Mouse (Mus musculus) brown adipose tissue, adult 24 weeks (tissue): ENCODE results near the gene Krt88. TPM values are rescaled to one million over a fixed set of nuclear protein-coding genes. Genes with fewer than 3 reads are reported as not detected.

Source experiments
- H3K27ac ChIP-seq: fragments of 200-500 bp; replicated peaks from 2 replicates; pipeline ENCODE4 v1.5.1; 2012; ENCODE audit warnings: low read depth, mild to moderate bottlenecking, low read length
- H3K4me1 ChIP-seq: fragments of 200-500 bp; 2 replicates; pipeline ENCODE4 v1.6.1; 2012; ENCODE audit warnings: low read length, mixed read lengths; ENCODE audit not compliant: control insufficient read depth, insufficient read depth, insufficient read length
- H3K4me3 ChIP-seq: fragments of 200-500 bp; 2 replicates; pipeline ENCODE4 v1.5.1; 2012; ENCODE audit warnings: low read depth, mild to moderate bottlenecking, low read length, moderate library complexity; ENCODE audit not compliant: insufficient read depth
- polyA plus RNA-seq: library from polyadenylated mRNA; stranded (reverse); fragments of >200 nt; gene quantifications from 2 replicates; pipeline ENCODE4 v1.2.4, GENCODE M21; 2012; ENCODE audit not compliant: missing spikeins, insufficient read depth, insufficient read length

The Krt88 gene
- polyA plus RNA-seq, 1 experiment, result not detected

DNA sequence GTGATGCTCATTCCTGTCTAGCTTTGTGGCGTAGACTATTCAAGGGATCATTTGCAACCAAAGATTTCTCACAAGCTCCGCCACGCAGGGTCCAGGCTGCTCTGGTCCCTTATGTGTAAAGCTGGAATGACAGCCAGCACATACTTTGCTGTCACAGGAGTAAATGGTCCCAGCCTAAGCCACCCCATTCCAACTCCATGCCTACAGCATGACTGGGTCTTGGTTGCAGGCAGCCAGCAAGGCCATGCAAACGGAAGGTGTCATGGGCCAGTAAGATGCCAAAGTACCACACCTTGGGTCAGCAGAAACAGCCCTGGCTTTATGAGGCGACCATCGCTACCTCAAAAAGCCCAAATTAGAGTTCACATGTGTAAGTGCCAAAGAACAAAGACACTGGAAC, 46.2 kb downstream of the Krt88 start:
- Histone ChIP-seq H3K27ac (no peak overlapping the region), H3K4me1 (no peaks in the 10 kb centered on the region), H3K4me3 (no peak overlapping the region)

DNA sequence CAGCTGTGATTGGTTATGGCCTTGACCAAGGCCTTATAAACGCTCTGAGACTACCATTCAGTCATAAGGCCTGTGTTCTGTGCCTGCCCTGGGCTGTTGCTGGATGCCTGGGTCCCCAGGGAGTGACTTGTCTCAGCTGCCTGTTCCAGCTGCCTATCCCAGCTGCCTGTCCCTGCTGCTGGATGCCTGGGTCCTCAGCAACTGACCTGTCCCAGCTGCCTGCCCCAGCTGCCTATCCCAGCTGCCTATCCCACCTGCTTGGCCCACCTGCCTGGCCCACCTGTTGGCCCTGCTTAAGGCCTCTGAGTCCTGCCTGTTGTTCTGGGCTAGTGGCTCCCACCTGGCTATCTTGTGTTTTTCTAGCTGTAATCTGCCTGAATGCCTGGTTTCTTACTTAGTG, 46.7 kb downstream of the Krt88 start:
- H3K27ac ChIP-seq, result no peak overlapping the region
- no peaks in the 10 kb centered on the region for H3K4me1 ChIP-seq
- no peak overlapping the region for H3K4me3 ChIP-seq

DNA sequence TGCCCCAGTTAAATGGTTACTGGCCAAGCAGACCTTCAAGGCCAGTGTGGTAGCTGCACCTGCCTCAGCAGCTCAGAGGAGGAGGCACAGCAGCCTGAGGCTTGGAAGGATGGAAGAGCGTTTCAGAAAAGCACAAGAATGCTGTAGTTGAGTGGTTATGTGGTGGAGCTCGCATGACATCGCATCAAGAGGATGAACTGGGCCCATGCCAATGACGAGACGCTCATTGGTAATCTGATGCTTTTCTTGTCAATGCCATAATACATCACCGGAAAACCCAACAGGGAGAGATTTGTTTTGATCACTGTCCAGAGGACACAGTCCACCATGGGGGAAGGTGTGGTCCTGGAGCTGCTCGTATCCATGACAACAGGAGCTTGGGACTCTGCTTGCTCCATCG, 47.7 kb downstream of the Krt88 start:
- H3K4me1 ChIP-seq, result no peaks in the 10 kb centered on the region
- no peak overlapping the region for H3K27ac ChIP-seq
- no peak overlapping the region for H3K4me3 ChIP-seq

DNA sequence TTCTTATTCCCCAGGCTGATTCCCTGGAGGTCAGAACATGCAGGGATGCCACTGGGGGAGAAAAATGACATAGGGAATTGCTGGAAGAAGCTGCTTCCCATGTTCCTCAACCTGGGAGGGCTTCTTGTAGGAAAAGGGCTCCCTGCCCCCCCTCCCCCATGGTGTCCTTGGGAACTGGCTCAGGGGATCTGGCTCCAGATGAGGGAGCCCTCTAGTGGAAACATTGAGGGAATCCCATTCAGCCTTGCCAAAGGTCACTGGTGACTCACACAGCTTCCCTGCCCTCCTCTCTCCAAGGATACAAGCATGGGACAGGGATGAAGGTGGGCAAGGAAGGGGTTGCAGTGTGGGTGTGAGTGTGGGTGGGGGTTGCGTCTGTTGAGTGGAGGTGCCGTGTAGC, 49.6 kb downstream of the Krt88 start:
- H3K27ac ChIP-seq, result no peak overlapping the region
- H3K4me1 ChIP-seq, result no peaks in the 10 kb centered on the region

More for the DNA sequence above, 49.6 kb downstream of the Krt88 start:
- no peak overlapping the region for H3K4me3 ChIP-seq

Other genes with a start within 250 kb of the Krt88 start
- gene Grasp, start 223.6 kb upstream of the Krt88 start, polyA plus RNA-seq, result 1.7 and 3.7 TPM in 2 replicates
- 20.8 and 136 TPM in 2 replicates for gene Nr4a1, start 193.5 kb upstream of the Krt88 start, polyA plus RNA-seq
- 34.8 and 38.0 TPM in 2 replicates for gene Atg101, start 163.5 kb upstream of the Krt88 start, polyA plus RNA-seq
- gene 6030408B16Rik, start 154.5 kb upstream of the Krt88 start, polyA plus RNA-seq, result 0.91 TPM in 1 of 2 replicates, not detected in the other
- 1.5 and 2.3 TPM in 2 replicates for gene Krt80, start 77.6 kb upstream of the Krt88 start, polyA plus RNA-seq
- gene Krt7, start 36.7 kb upstream of the Krt88 start, polyA plus RNA-seq, result not detected in 2 replicates
- not detected in 2 replicates for gene Krt87, start 8.9 kb upstream of the Krt88 start, polyA plus RNA-seq
- gene Krt81, start 16.0 kb downstream of the Krt88 start, polyA plus RNA-seq, result not detected in 2 replicates
- not detected in 2 replicates for gene Krt86, start 25.7 kb downstream of the Krt88 start, polyA plus RNA-seq
- gene Krt83, start 43.8 kb downstream of the Krt88 start, polyA plus RNA-seq, result not detected in 2 replicates
- not detected in 2 replicates for gene Gm49425, start 69.5 kb downstream of the Krt88 start, polyA plus RNA-seq
- gene Krt84, start 85.1 kb downstream of the Krt88 start, polyA plus RNA-seq, result not detected in 2 replicates
- not detected in 2 replicates for gene Krt82, start 102.9 kb downstream of the Krt88 start, polyA plus RNA-seq
- gene Krt90, start 115.2 kb downstream of the Krt88 start, polyA plus RNA-seq, result not detected in 2 replicates
- not detected in 2 replicates for gene Krt75, start 126.2 kb downstream of the Krt88 start, polyA plus RNA-seq
- not detected in 2 replicates for gene Gm5414, start 180.4 kb downstream of the Krt88 start, polyA plus RNA-seq
- gene Gm5478, start 199.6 kb downstream of the Krt88 start, polyA plus RNA-seq, result not detected in 2 replicates
- gene Krt6b, start 232.5 kb downstream of the Krt88 start, polyA plus RNA-seq, result not detected in 2 replicates
- not detected in 2 replicates for gene Krt6a, start 246.6 kb downstream of the Krt88 start, polyA plus RNA-seq